Mouse (Mus musculus): ENCODE results near the gene Prx. TPM values are rescaled to one million over a fixed set of nuclear protein-coding genes. Genes with fewer than 3 reads are reported as not detected.

Prx gene
- total and polyA plus RNA-seq, 3 experiments: 0.17 to 0.41 (median 0.21) TPM

- TF ChIP-seq MYC (IDR thresholded peaks at IDR 0.05; ENCODE audit: low read depth, low read length) (no peak), USF2 (conservative IDR thresholded peaks at IDR 0.05; ENCODE audit: low read depth, low read length) (no peak), E2F4 (IDR thresholded peaks at IDR 0.05; ENCODE audit: insufficient replicate concordance, low read depth, low read length) (peak; percentile 70; the same call in 1 of the 2 replicates), ZKSCAN1 (IDR thresholded peaks at IDR 0.05; ENCODE audit: borderline replicate concordance, low read depth, low read length) (no peak), HCFC1 (IDR thresholded peaks at IDR 0.05; ENCODE audit: low read depth, low read length) (no peak; the same call in 1 of the 2 replicates), ZNF384 (IDR thresholded peaks at IDR 0.05; ENCODE audit: low read depth, low read length) (no peak), USF1 (IDR thresholded peaks at IDR 0.05; ENCODE audit: low read depth, low read length) (no peak), PAX5 (IDR thresholded peaks at IDR 0.05; ENCODE audit: low read length) (no peak), POLR2A (IDR thresholded peaks at IDR 0.05; ENCODE audit: low read depth, low read length) (peak; percentile 100), CTCF (conservative IDR thresholded peaks at IDR 0.05 in 1 of 2, IDR thresholded peaks at IDR 0.05 in 1 of 2; ENCODE audit: low read depth in 2 of 2, low read length in 2 of 2) (peak in 1 of 2 experiments; percentile 61; a peak in 2 of 4 replicates), NELFE (IDR thresholded peaks at IDR 0.05; ENCODE audit: low read depth, low read length) (peak; percentile 97), CHD2 (IDR thresholded peaks at IDR 0.05; ENCODE audit: low read length) (peak; percentile 58; the same call in 1 of the 2 replicates)
Observed at GRCm38 (mm10) chr7:27486770-27487697, 12.1 kb upstream of the Prx start, which contains the start of gene Sertad1 (continued).

- Histone ChIP-seq H3K9ac (ENCODE audit: insufficient read depth, low read depth) (peak overlapping the region; percentile 76), H3K27me3 (replicated peaks) (no peaks in the 10 kb centered on the region), H3K27ac (ENCODE audit: insufficient read depth, low read depth) (no peak overlapping the region), H3K4me2 (ENCODE audit: insufficient read depth, low read depth, poor library complexity, severe bottlenecking) (peak overlapping the region; percentile 87), H3K4me1 (ENCODE audit: control insufficient read depth in 1 of 2, insufficient read depth in 2 of 2) (peaks cover 5 to 40% of the 10 kb centered on the region in 2 experiments), H3K36me3 (replicated peaks in 1 of 2; ENCODE audit: control insufficient read depth in 1 of 2, insufficient read depth in 1 of 2, low read length in 1 of 2) (peaks cover 0 to 10% of the 10 kb centered on the region in 2 experiments), H3K9me3 (replicated peaks; ENCODE audit: low read length) (no peaks in the 10 kb centered on the region), H3K4me3 (replicated peaks in 1 of 3; ENCODE audit: low read depth in 2 of 3, low read length in 2 of 3, poor library complexity in 1 of 3) (peak overlapping the region; percentile 59 to 78 (median 69)), H3K79me2 (replicated peaks; ENCODE audit: control insufficient read depth, extremely low read depth, insufficient read depth, poor library complexity, severe bottlenecking) (no peaks in the 10 kb centered on the region)
- no peak for DNase-seq (ENCODE audit: extremely low read depth)
- dilution Hi-C loops (cut with MboI; ENCODE audit: extremely low pct_ligation_motif_present, extremely low pct_unique_long_range_greater_than_20kb, low sequenced_read_pairs): no loop called here
- TF ChIP-seq JUN (IDR thresholded peaks at IDR 0.05; ENCODE audit: insufficient read depth, low read depth, low read length) (no peak), NRF1 (IDR thresholded peaks at IDR 0.05; ENCODE audit: low read depth, low read length) (peak; percentile 59), ZNF384 (IDR thresholded peaks at IDR 0.05; ENCODE audit: low read depth, low read length) (peak; percentile 79)
- in situ Hi-C loops (cut with MboI; ENCODE audit: low pct_ligation_motif_present, low pct_unique_long_range_greater_than_20kb, low sequenced_read_pairs): no loop called here
Observed at GRCm38 (mm10) chr7:27487740-27488268, 11.3 kb upstream of the Prx start.

GRCm38 (mm10) chr7:27489270-27489869 is 9.8 kb upstream of the Prx start:
- no peak for DNase-seq (ENCODE audit: extremely low read depth)
- Histone ChIP-seq H3K9me3 (replicated peaks; ENCODE audit: low read length) (no peaks in the 10 kb centered on the region), H3K36me3 (replicated peaks in 1 of 2; ENCODE audit: control insufficient read depth in 1 of 2, insufficient read depth in 1 of 2, low read length in 1 of 2) (peaks cover 0 to 10% of the 10 kb centered on the region in 2 experiments), H3K9ac (ENCODE audit: insufficient read depth, low read depth) (no peak overlapping the region), H3K4me2 (ENCODE audit: insufficient read depth, low read depth, poor library complexity, severe bottlenecking) (no peak overlapping the region), H3K4me1 (ENCODE audit: control insufficient read depth in 1 of 2, insufficient read depth in 2 of 2) (peaks cover 3 to 37% of the 10 kb centered on the region in 2 experiments), H3K4me3 (replicated peaks in 1 of 3; ENCODE audit: low read depth in 2 of 3, low read length in 2 of 3, poor library complexity in 1 of 3) (no peak overlapping the region), H3K27ac (ENCODE audit: insufficient read depth, low read depth) (no peak overlapping the region), H3K27me3 (replicated peaks) (no peaks in the 10 kb centered on the region), H3K79me2 (replicated peaks; ENCODE audit: control insufficient read depth, extremely low read depth, insufficient read depth, poor library complexity, severe bottlenecking) (no peaks in the 10 kb centered on the region)
- dilution Hi-C loops (cut with MboI; ENCODE audit: extremely low pct_ligation_motif_present, extremely low pct_unique_long_range_greater_than_20kb, low sequenced_read_pairs) (no loop called here), in situ Hi-C loops (cut with MboI; ENCODE audit: low pct_ligation_motif_present, low pct_unique_long_range_greater_than_20kb, low sequenced_read_pairs) (no loop called here)
- TF ChIP-seq ZKSCAN1 (IDR thresholded peaks at IDR 0.05; ENCODE audit: borderline replicate concordance, low read depth, low read length) (no peak), MXI1 (IDR thresholded peaks at IDR 0.05; ENCODE audit: low read depth, low read length) (no peak), SIN3A (IDR thresholded peaks at IDR 0.05; ENCODE audit: low read length) (no peak), NRF1 (IDR thresholded peaks at IDR 0.05; ENCODE audit: low read depth, low read length) (no peak), GABPA (IDR thresholded peaks at IDR 0.05; ENCODE audit: insufficient replicate concordance, low read depth, low read length) (no peak), ZNF384 (IDR thresholded peaks at IDR 0.05; ENCODE audit: low read depth, low read length) (no peak), SMC3 (IDR thresholded peaks at IDR 0.05; ENCODE audit: low read depth, low read length) (no peak), PAX5 (IDR thresholded peaks at IDR 0.05; ENCODE audit: low read length) (no peak), CTCF (conservative IDR thresholded peaks at IDR 0.05 in 1 of 2, IDR thresholded peaks at IDR 0.05 in 1 of 2; ENCODE audit: low read depth in 2 of 2, low read length in 2 of 2) (no peak), ELF1 (IDR thresholded peaks at IDR 0.05; ENCODE audit: low read depth, low read length) (no peak), MEF2A (IDR thresholded peaks at IDR 0.05; ENCODE audit: borderline replicate concordance, low read depth, low read length) (no peak), USF1 (IDR thresholded peaks at IDR 0.05; ENCODE audit: low read depth, low read length) (no peak), MYC (IDR thresholded peaks at IDR 0.05; ENCODE audit: low read depth, low read length) (no peak), E2F4 (IDR thresholded peaks at IDR 0.05; ENCODE audit: insufficient replicate concordance, low read depth, low read length) (no peak), NELFE (IDR thresholded peaks at IDR 0.05; ENCODE audit: low read depth, low read length) (no peak), HCFC1 (IDR thresholded peaks at IDR 0.05; ENCODE audit: low read depth, low read length) (no peak), IRF4 (IDR thresholded peaks at IDR 0.05; ENCODE audit: low read depth, low read length) (no peak), TBP (conservative IDR thresholded peaks at IDR 0.05; ENCODE audit: low read depth, low read length) (no peak), POLR2AphosphoS2 (IDR thresholded peaks at IDR 0.05; ENCODE audit: low read depth, low read length) (no peak)
